Mouse (Mus musculus): ENCODE results near the gene Zcchc24.

The Zcchc24 gene

DNA sequence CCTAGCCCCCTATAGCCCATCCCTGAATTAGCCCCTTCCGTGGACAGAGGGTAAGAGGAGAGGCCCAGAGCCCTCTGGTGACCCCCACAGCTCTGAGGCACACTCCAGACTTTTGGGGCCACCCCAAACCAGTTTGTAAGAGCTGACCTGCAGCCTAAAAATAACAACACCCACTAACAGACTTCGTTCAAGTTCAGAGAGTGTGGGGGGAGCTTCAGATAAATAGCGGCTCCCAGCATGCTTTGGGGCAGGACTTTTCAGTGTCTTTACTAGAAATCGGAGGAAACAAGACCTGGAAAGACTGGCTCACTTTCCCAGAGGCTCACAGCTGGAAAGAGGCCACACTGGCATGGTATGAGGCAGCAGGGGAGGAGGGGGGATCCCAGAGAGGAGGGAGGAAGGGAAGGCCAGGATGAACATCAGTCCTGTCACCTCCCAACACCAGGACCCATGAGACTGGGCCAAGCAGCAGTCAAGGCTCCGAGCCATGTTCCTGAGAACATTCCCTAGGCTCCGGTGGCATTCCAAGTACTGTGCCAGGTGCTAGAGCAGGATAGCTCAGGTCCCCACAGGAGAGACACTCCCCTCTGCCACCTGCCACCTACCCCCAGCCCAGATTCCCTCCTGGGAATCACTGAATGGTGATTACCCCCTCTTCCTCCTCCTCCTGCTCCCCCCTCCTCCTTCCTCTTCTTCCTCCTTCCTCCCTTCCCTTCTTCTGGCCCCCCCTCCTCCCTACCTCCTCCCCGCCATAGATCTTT, 20.7 kb downstream of the Zcchc24 start:
- no peak for DNase-seq (ENCODE audit: low spot score)

GRCm38 (mm10) chr14:25746971-25747945, 21.6 kb downstream of the Zcchc24 start:
- no peak for DNase-seq (ENCODE audit: low spot score)

GRCm38 (mm10) chr14:25746371-25746770, 22.5 kb downstream of the Zcchc24 start:
- no peak for DNase-seq (ENCODE audit: low spot score)

DNA sequence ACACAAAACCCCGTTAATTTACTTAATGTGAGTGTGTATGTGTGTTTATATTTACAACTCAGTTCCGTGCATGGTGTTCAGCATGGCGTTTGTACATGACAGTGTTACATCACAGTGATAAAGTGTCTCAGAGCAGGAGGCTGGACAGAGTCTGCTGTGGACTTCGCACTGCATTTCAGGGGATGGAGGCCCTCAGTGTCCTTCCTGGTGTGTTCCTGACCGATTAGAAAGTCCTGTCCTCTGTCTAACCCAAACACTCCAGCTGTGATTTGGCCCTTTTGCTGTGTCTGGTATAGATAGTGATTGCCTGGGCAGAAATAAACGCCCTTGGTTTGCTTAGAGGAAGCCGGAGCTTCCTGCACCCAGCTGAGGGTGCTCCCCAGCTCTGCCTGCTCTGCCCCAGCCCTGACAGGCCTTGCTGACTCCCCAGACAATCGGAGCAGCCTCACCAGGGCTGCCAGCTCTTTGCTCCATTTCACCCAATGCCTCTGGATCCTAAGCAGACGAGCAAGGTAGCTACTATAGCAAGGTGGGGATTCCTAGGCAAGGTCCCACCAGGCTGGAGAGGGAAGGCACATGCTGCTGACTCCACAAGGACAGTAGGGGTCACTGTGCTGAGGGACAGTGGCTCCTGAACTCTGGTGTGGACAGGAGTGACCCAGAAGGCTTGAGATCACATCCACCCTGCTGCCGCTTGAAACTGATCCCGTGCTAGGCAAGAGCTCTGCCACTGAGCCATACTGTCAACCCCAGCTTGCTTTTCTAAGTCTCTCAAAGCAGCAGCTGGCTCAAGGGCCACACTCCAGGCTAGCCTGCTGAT, 23.3 kb downstream of the Zcchc24 start:
- no peak for DNase-seq (ENCODE audit: low spot score)

GRCm38 (mm10) chr14:25742943-25743342, 25.9 kb downstream of the Zcchc24 start:
- DNase-seq (ENCODE audit: low spot score): no peak

DNA sequence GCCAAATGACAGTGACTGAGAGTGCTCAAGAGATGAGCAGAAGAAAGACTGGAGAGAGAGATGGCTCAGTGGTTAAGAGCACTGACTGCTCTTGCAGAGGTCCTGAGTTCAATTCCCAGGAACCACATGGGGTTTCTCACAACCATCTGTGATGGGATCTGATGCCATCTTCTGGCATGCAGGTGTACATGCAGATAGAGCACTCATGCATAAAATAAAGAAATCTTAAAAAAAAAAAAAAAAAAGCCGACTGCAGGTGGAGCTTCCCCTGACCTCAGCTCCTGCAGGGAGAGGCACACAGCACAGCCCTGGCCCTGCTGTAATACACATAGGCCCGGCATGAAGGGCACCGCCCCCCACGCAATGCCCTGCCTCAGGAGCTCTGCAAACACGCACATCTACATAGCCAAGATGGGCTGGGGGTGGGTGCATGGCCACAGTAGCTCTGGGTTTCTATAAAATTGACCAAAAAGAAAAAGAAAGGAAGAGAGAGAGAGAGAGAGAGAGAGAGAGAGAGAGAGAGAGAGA, 26.9 kb downstream of the Zcchc24 start:
- DNase-seq (ENCODE audit: low spot score): no peak

DNA sequence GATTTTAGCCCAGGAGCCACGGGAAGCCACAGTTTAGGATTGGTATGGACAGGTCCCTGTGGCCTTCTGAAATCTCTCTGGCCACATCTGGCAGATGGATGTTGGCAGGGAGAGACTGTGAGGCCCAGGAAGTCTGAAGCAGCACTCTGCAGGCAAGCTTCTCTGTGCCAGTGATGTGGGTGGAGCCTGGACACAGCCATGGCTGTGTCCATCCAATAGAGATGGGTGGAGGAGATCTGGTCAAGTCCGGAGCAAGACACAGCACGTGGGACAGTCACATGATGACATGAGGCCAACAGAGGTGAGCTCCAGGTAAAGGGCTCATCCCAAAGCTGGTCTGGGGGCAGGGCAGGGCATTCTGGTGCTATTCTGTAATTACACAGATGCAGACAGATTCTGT, 27.6 kb downstream of the Zcchc24 start:
- no peak for DNase-seq (ENCODE audit: low spot score)

DNA sequence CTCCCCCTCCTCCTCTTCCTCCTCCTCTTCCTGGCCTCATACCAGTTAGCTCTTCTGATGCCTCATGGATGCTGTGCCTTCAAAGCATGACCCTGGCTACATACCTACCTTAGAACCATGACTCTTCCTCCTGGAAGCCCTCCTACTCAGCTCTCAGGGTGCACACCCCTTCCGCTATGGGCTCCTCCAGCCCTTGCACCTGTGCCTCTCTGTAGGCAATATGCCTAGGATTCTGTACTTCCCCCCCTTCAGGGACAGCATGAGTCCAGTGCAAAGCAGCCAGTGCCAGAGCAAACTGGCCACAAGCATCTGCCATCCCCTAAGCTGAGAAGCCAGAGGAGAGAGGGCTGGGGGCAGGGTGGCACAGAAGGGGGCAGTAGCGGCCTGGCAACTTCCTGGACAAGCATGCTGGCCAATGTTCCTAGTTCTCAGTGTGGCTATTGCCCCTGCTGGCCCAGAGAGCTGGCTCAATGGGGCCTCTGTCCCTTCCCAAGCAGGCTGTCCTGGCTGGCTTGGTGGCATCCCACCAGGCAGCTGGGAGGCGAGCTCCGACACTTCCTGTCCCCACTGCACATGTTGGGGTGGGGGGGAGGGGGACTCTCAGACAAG, 28.8 kb downstream of the Zcchc24 start:
- no peak for DNase-seq (ENCODE audit: low spot score)

GRCm38 (mm10) chr14:25738591-25739001, 30.2 kb downstream of the Zcchc24 start:
- no peak for DNase-seq (ENCODE audit: low spot score)

GRCm38 (mm10) chr14:25736589-25736988, 32.2 kb downstream of the Zcchc24 start:
- DNase-seq (ENCODE audit: low spot score): peak; percentile 68

- DNase-seq (ENCODE audit: low spot score): no peak
Measured at GRCm38 (mm10) chr14:25736140-25736539, 32.7 kb downstream of the Zcchc24 start.

GRCm38 (mm10) chr14:25734736-25735716, 33.8 kb downstream of the Zcchc24 start:
- DNase-seq (ENCODE audit: low spot score): no peak

DNA sequence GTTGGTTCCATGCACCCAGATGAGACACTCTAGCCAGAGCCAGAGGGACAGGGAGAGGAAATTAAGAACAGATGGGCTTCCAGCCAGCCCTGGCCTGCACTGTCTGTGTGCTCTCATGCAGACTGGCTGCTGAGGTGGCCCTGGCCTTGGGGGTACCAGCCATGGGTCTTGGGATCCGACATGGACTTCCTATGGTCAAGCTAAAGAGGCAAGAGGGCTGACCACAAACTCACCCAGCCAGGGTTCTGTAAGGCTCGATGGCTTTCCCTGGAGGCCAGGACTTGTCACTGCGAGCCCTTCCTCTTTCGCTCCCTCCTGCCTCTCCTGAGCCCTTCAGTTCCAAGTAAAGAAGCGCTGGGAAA, 41.7 kb downstream of the Zcchc24 start:
- no peak for DNase-seq (ENCODE audit: low spot score)

- DNase-seq (ENCODE audit: low spot score): no peak
Measured at GRCm38 (mm10) chr14:25726226-25727148, 42.4 kb downstream of the Zcchc24 start.

GRCm38 (mm10) chr14:25725690-25726089, 43.1 kb downstream of the Zcchc24 start:
- DNase-seq (ENCODE audit: low spot score): no peak

DNA sequence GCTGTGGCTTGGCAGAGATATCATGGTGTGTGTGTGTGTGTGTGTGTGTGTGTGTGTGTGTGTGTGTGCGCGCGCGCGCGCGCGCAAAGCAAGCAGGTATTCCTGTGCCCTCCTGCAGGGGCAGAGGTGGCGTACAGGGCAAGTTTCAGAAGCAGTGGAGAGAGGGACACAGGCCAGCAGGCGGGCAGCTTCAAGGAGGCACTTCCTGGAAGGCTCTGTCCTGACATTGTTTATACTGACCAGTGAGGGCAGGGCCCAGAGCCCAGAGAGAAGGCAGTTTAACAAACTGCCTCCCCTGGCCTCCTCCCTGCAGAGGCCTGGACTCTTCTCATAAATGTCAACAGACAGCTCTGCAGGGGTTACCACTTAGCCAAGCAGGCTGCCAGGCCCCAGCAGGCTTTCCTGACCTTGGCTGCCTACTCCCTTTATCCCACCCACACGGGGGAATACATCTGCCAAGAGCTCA, 43.8 kb downstream of the Zcchc24 start:
- peak; percentile 82 for DNase-seq (ENCODE audit: low spot score)

GRCm38 (mm10) chr14:25720962-25721707, 47.7 kb downstream of the Zcchc24 start:
- DNase-seq (ENCODE audit: low spot score): no peak

GRCm38 (mm10) chr14:25719371-25719770, 49.5 kb downstream of the Zcchc24 start:
- DNase-seq (ENCODE audit: low spot score): no peak

Measured in ovary, adult 18-20 months (tissue).